Mouse (Mus musculus) hindbrain, embryonic 12.5 days (tissue): ENCODE measurements around the gene Helb. TPM values are rescaled to one million over a fixed set of nuclear protein-coding genes. Genes with fewer than 3 reads are reported as not detected.

Source experiments
- polyA plus RNA-seq: library from polyadenylated mRNA; unstranded; fragments of >200 nt; fragmentation: Nextera tagmentation; extraction: Ambion mirVana; gene quantifications from 2 replicates; pipeline ENCODE4 v1.2.1, GENCODE M21; 2016

Helb gene
- polyA plus RNA-seq, 1 experiment from 2014 or later = 4.9 TPM

Other genes starting within 250 kb of the Helb start
- 71.5 and 78.8 TPM in 2 replicates for gene Tmbim4, start 88.6 kb upstream of the Helb start, polyA plus RNA-seq
- gene Irak3, start 89.1 kb upstream of the Helb start, polyA plus RNA-seq = 0.96 and 1.9 TPM in 2 replicates
- 46.9 and 48.0 TPM in 2 replicates for gene Llph, start 114.1 kb upstream of the Helb start, polyA plus RNA-seq